Mouse (Mus musculus) thymus, adult 2 months (tissue): ENCODE data around the gene Pusl1.

ENCODE experiments used
- CTCF ChIP-seq: fragments of 200-500 bp; IDR thresholded peaks from 2 replicates; pipeline ENCODE4 v1.5.1; 2012; ENCODE audit warnings: mild to moderate bottlenecking, control low read depth, low read length, moderate library complexity, borderline replicate concordance; ENCODE audit not compliant: control insufficient read depth, poor library complexity, insufficient read depth; ENCODE audit errors: extremely low read depth
- POLR2A ChIP-seq: fragments of 200-500 bp; IDR thresholded peaks from 2 replicates; pipeline ENCODE4 v1.6.1; 2012; ENCODE audit warnings: mild to moderate bottlenecking, low read length, control low read depth, moderate library complexity; ENCODE audit not compliant: control insufficient read depth, poor library complexity, insufficient read depth; ENCODE audit errors: extremely low read depth

DNA sequence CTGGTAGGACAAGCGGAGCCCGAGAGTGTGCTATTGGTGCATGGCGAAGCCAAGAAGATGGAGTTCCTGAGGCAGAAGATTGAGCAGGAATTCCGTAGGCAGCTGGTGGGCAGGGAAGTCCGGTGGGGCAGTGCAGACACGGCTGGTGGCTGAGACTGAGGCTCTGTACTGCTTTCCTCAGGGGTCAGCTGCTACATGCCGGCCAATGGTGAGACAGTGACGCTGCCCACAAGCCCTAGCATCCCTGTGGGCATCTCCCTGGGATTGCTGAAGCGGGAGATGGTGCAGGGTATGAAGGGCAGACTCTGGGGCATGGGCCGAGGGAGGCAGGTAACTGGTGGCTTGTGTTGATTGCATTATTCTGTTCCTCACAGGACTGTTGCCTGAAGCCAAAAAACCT, 3.9 kb downstream of the Pusl1 start:
- TF ChIP-seq POLR2A, result no peak
- no peak for TF ChIP-seq CTCF
